ENCODE assay signal across 11 mouse cellular contexts in genomic region chr4:53238314-53239259, GRCm38 (mm10).
A peak's percentile ranks its signal among the peaks of the same experiment; 100 is the strongest.
DNase-seq lines count a peak whose midpoint lies in the region; ATAC-seq lines count a peak whose summit lies in the region.
"Had no signal": no experiment of that assay in that cellular context is flagged by ENCODE, and none has a peak within 500 bp of the region (broad histone marks: within the 10 kb centered on the region; RNA-seq: fewer than 3 reads in every experiment).

No protein-coding gene starts in this region.

- no peak overlapping the region for H3K4me3 ChIP-seq in heart, embryonic 10.5 days
- no peak overlapping the region for H3K4me3 ChIP-seq in midbrain, embryonic 14.5 days (replicated peaks; ENCODE audit: low read depth, low read length)
- H3K4me3 ChIP-seq in midbrain, embryonic 10.5 days = no peak overlapping the region
- no peak overlapping the region for H3K4me3 ChIP-seq in embryonic facial prominence, embryonic 13.5 days
- peak overlapping the region; percentile 6 for H3K4me3 ChIP-seq in megakaryocyte, embryonic 14.5 days (replicated peaks)
- H3K4me3 ChIP-seq: limb, embryonic 13.5 days had no signal

- intact Hi-C loops in left cerebral cortex, postnatal 4 days (cut with DNase I) = no loop called here

- WGBS in heart, embryonic 10.5 days = 71% methylated on average over 14 of the region's 14 CpGs
- 80% methylated on average over 14 of the region's 14 CpGs for WGBS in midbrain, embryonic 14.5 days
- 77% methylated on average over 14 of the region's 14 CpGs for WGBS in midbrain, embryonic 10.5 days
- WGBS in embryonic facial prominence, embryonic 13.5 days = 69% methylated on average over 14 of the region's 14 CpGs

- peak; percentile 78 for DNase-seq in heart, embryonic 10.5 days (ENCODE audit: low spot score)
- no peak for DNase-seq in heart, postnatal 4 days
- no peak for DNase-seq in midbrain, embryonic 14.5 days
- DNase-seq in midbrain, embryonic 10.5 days (ENCODE audit: low spot score) = no peak
- no peak for DNase-seq in kidney, postnatal 36 days
- DNase-seq in left cerebral cortex, postnatal 4 days = no peak
- DNase-seq: kidney, postnatal 4 days had no signal

- no peaks in the 10 kb centered on the region for H3K27me3 ChIP-seq in heart, embryonic 10.5 days (ENCODE audit: insufficient read depth, poor library complexity, severe bottlenecking)
- no peaks in the 10 kb centered on the region for H3K27me3 ChIP-seq in midbrain, embryonic 14.5 days (ENCODE audit: control insufficient read depth, insufficient read depth, low read length)
- H3K27me3 ChIP-seq in midbrain, embryonic 10.5 days (ENCODE audit: low read depth, poor library complexity, severe bottlenecking) = no peaks in the 10 kb centered on the region
- no peaks in the 10 kb centered on the region for H3K27me3 ChIP-seq in embryonic facial prominence, embryonic 13.5 days
- H3K27me3 ChIP-seq in megakaryocyte, embryonic 14.5 days (replicated peaks) = peaks cover 3% of the 10 kb centered on the region
- H3K27me3 ChIP-seq: limb, embryonic 13.5 days had no signal

- ATAC-seq in midbrain, embryonic 14.5 days (ENCODE audit: low FRiP score, low TSS enrichment) = 0 out of 2 replicates have a peak, but pooled peaks have one; percentile 20
- ATAC-seq in embryonic facial prominence, embryonic 13.5 days (ENCODE audit: insufficient number of reproducible peaks, insufficient read depth, low FRiP score, low TSS enrichment, low read depth) = peak; percentile 59; the same call in 1 of the 2 replicates
- ATAC-seq: hindbrain, postnatal 0 days had no signal

- H3K36me3 ChIP-seq in heart, embryonic 10.5 days = no peaks in the 10 kb centered on the region
- no peaks in the 10 kb centered on the region for H3K36me3 ChIP-seq in midbrain, embryonic 14.5 days (ENCODE audit: control insufficient read depth, insufficient read depth, low read length)
- no peaks in the 10 kb centered on the region for H3K36me3 ChIP-seq in midbrain, embryonic 10.5 days
- no peaks in the 10 kb centered on the region for H3K36me3 ChIP-seq in embryonic facial prominence, embryonic 13.5 days
- H3K36me3 ChIP-seq in megakaryocyte, embryonic 14.5 days (replicated peaks; ENCODE audit: low read length) = no peaks in the 10 kb centered on the region
- H3K36me3 ChIP-seq: limb, embryonic 13.5 days had no signal

- peaks cover 20% of the 10 kb centered on the region for H3K4me1 ChIP-seq in heart, embryonic 10.5 days
- no peaks in the 10 kb centered on the region for H3K4me1 ChIP-seq in midbrain, embryonic 14.5 days (ENCODE audit: control insufficient read depth, insufficient read depth, low read length)
- H3K4me1 ChIP-seq in midbrain, embryonic 10.5 days = peaks cover 16% of the 10 kb centered on the region
- no peaks in the 10 kb centered on the region for H3K4me1 ChIP-seq in embryonic facial prominence, embryonic 13.5 days
- peaks cover 18% of the 10 kb centered on the region for H3K4me1 ChIP-seq in megakaryocyte, embryonic 14.5 days
- H3K4me1 ChIP-seq: limb, embryonic 13.5 days had no signal

- H3K9ac ChIP-seq in midbrain, embryonic 14.5 days (replicated peaks; ENCODE audit: low read length) = no peak overlapping the region
- H3K9ac ChIP-seq in embryonic facial prominence, embryonic 13.5 days = no peak overlapping the region
- H3K9ac ChIP-seq: limb, embryonic 13.5 days had no signal

- H3K27ac ChIP-seq in heart, embryonic 10.5 days = peak overlapping the region; percentile 42; the same call in 1 of the 2 replicates
- no peak overlapping the region for H3K27ac ChIP-seq in midbrain, embryonic 14.5 days (replicated peaks; ENCODE audit: low read depth, low read length)
- no peak overlapping the region for H3K27ac ChIP-seq in midbrain, embryonic 10.5 days (replicated peaks)
- no peak overlapping the region for H3K27ac ChIP-seq in embryonic facial prominence, embryonic 13.5 days
- H3K27ac ChIP-seq: hindbrain, postnatal 0 days; limb, embryonic 13.5 days had no signal

- no peak overlapping the region for H3K4me2 ChIP-seq in midbrain, embryonic 14.5 days (ENCODE audit: low read length)
- no peak overlapping the region for H3K4me2 ChIP-seq in embryonic facial prominence, embryonic 13.5 days
- H3K4me2 ChIP-seq: limb, embryonic 13.5 days had no signal

- H3K9me3 ChIP-seq in heart, embryonic 10.5 days = no peaks in the 10 kb centered on the region
- no peaks in the 10 kb centered on the region for H3K9me3 ChIP-seq in midbrain, embryonic 14.5 days (ENCODE audit: control insufficient read depth, low read length)
- H3K9me3 ChIP-seq in midbrain, embryonic 10.5 days (replicated peaks) = no peaks in the 10 kb centered on the region
- H3K9me3 ChIP-seq in embryonic facial prominence, embryonic 13.5 days = no peaks in the 10 kb centered on the region
- no peaks in the 10 kb centered on the region for H3K9me3 ChIP-seq in megakaryocyte, embryonic 14.5 days
- H3K9me3 ChIP-seq: limb, embryonic 13.5 days had no signal
